Mouse (Mus musculus): ENCODE results near the gene Gm43518. TPM values are rescaled to one million over a fixed set of nuclear protein-coding genes. Genes with fewer than 3 reads are reported as not detected.

Gm43518 gene
- polyA plus RNA-seq, 1 experiment from 2014 or later = 1.6 TPM

DNA sequence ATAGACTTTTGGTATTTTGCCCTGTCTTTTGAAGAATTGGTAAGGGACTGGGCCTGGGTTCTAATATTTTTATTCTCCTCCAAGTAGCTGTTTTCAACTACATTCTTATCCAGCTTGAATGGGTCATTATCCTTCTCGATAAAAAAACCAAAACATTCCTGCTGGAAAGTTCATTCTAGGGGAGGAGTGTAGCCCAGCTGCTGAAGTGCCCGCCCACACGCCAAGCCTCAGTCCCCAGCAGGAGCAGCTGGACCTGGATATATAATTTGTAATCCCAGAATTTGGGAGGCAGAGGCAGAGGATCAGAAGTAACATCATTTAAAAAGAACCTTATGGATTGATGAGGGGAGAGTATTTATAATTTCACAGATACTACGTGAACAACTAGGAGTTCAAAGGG is 19.3 kb downstream of the Gm43518 start:
- Histone ChIP-seq H3K4me3 (ENCODE audit: low read depth, low read length) (no peak overlapping the region), H3K4me1 (replicated peaks; ENCODE audit: control insufficient read depth, insufficient read depth, low read length) (no peaks in the 10 kb centered on the region), H3K27ac (ENCODE audit: low read depth, low read length) (no peak overlapping the region), H3K9me3 (ENCODE audit: control insufficient read depth, low read length) (no peaks in the 10 kb centered on the region), H3K9ac (ENCODE audit: low read length) (no peak overlapping the region), H3K36me3 (ENCODE audit: control insufficient read depth, insufficient read depth, low read length) (no peaks in the 10 kb centered on the region), H3K4me2 (ENCODE audit: low read depth, low read length, severe bottlenecking) (no peak overlapping the region), H3K27me3 (ENCODE audit: control insufficient read depth, insufficient read depth, low read length) (no peaks in the 10 kb centered on the region)
- DNase-seq (ENCODE audit: low spot score) (no peak), ATAC-seq (replicated peaks; ENCODE audit: low FRiP score) (no peak)
- WGBS = 67% methylated on average over 4 of the region's 4 CpGs

DNA sequence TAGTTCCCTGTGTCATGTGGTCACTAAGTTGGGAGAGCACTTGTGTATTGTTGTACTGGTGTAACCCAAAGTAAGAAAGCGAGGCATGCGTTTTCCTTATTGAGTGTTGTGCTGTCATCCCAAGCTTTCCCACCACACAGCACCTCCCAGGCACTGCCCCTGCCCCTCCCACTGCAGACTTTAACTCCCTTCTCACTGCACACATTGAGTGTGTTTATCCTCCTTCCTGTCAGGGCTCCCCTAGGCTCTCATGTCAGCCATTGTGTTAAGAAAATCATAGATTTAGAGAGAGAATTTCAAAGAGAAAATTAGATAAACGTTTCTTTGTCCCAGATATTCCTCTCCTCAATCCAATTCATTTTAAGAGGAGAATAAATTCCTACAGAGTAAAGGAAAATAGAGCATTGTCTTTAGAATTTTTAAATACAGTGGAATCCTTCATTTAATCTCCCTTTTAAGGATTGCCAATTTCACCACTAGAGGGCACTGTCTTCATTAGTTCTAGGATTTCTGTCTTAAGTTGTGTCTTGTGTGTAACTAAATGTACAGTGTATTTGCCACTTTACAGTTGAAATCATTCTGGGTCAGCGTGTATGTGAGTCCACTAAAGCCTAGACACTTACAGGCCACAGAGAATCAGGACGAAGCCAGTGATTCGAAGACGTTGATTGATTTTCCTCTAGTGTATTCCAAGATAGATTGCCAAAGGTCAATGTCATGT is 20.0 kb downstream of the Gm43518 start:
- DNase-seq (ENCODE audit: low spot score) (no peak), ATAC-seq (replicated peaks; ENCODE audit: low FRiP score) (no peak)
- H3K4me2 ChIP-seq (ENCODE audit: low read depth, low read length, severe bottlenecking) = no peak overlapping the region
- no peaks in the 10 kb centered on the region for H3K9me3 ChIP-seq (ENCODE audit: control insufficient read depth, low read length)
- WGBS = 57% methylated on average over 7 of the region's 7 CpGs
- H3K4me1 ChIP-seq (replicated peaks; ENCODE audit: control insufficient read depth, insufficient read depth, low read length) = no peaks in the 10 kb centered on the region
- H3K27ac ChIP-seq (ENCODE audit: low read depth, low read length) = no peak overlapping the region
- H3K36me3 ChIP-seq (ENCODE audit: control insufficient read depth, insufficient read depth, low read length) = no peaks in the 10 kb centered on the region
- no peak overlapping the region for H3K9ac ChIP-seq (ENCODE audit: low read length)
- no peak overlapping the region for H3K4me3 ChIP-seq (ENCODE audit: low read depth, low read length)
- no peaks in the 10 kb centered on the region for H3K27me3 ChIP-seq (ENCODE audit: control insufficient read depth, insufficient read depth, low read length)

DNA sequence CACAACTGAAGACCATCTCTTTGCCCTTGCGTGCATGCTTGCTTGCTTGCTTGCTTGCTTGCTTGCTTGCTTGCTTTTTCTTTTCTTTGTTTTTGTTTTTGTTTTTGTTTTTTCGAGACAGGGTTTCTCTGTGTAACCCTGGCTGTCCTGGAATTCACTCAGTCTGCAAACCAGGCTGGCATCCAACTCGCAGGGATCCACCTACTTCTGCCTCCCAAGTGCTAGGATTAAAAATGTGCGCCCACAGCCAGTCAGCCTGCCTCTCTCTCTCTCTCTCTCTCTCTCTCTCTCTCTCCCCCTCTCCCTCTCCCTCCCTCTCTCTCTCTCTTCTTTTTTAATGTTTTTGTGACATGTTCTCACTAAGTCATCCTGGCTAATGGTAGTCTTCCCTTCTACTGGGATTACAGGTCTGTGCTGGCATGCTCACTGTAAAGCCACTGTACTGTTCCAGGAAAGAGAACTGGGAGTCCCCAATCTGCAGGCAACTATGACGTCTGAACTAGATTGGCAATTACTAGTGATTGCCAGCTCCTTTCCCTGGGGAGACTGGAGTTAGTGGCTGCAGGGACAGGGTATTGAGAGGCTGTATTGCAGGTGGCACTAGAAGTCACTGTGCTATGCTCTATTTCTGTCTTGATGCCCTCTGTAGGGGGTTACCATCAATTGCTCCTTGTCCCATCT is 25.3 kb downstream of the Gm43518 start:
- H3K9me3 ChIP-seq (ENCODE audit: control insufficient read depth, low read length) = no peaks in the 10 kb centered on the region
- H3K27ac ChIP-seq (ENCODE audit: low read depth, low read length) = no peak overlapping the region
- ATAC-seq (replicated peaks; ENCODE audit: low FRiP score) = no peak
- no peak overlapping the region for H3K9ac ChIP-seq (ENCODE audit: low read length)
- H3K4me1 ChIP-seq (replicated peaks; ENCODE audit: control insufficient read depth, insufficient read depth, low read length) = no peaks in the 10 kb centered on the region
- H3K27me3 ChIP-seq (ENCODE audit: control insufficient read depth, insufficient read depth, low read length) = no peaks in the 10 kb centered on the region
- H3K4me3 ChIP-seq (ENCODE audit: low read depth, low read length) = no peak overlapping the region
- H3K4me2 ChIP-seq (ENCODE audit: low read depth, low read length, severe bottlenecking) = no peak overlapping the region
- DNase-seq (ENCODE audit: low spot score) = no peak
- 65% methylated on average over 5 of the region's 5 CpGs for WGBS
- H3K36me3 ChIP-seq (ENCODE audit: control insufficient read depth, insufficient read depth, low read length) = no peaks in the 10 kb centered on the region

DNA sequence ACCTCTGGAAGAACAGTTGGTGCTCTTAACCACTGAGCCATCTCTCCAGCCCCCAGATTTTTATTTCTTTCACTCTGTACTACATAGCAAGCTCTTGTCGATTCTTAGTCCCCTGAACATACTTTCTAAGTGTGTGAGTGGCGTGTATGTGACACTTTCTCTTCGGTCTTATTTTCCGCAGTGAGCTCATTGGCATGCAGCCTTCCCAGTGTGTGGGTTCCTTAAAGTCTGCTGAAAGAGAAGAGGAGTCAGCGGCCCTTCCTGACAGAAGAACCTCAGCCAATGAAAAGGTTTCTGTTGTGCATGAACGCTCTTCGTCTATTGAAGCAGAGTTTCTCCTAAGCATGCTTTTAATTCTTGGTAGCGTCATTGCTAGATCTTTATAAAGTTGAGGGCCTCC is 30.0 kb downstream of the Gm43518 start:
- Histone ChIP-seq H3K36me3 (ENCODE audit: control insufficient read depth, insufficient read depth, low read length) (no peaks in the 10 kb centered on the region), H3K4me1 (replicated peaks; ENCODE audit: control insufficient read depth, insufficient read depth, low read length) (no peaks in the 10 kb centered on the region), H3K27ac (ENCODE audit: low read depth, low read length) (no peak overlapping the region), H3K4me3 (ENCODE audit: low read depth, low read length) (no peak overlapping the region), H3K9ac (ENCODE audit: low read length) (no peak overlapping the region), H3K27me3 (ENCODE audit: control insufficient read depth, insufficient read depth, low read length) (no peaks in the 10 kb centered on the region), H3K9me3 (ENCODE audit: control insufficient read depth, low read length) (no peaks in the 10 kb centered on the region), H3K4me2 (ENCODE audit: low read depth, low read length, severe bottlenecking) (no peak overlapping the region)
- DNase-seq (ENCODE audit: low spot score) = no peak
- no peak for ATAC-seq (replicated peaks; ENCODE audit: low FRiP score)
- 82% methylated on average over 8 of the region's 8 CpGs for WGBS

DNA sequence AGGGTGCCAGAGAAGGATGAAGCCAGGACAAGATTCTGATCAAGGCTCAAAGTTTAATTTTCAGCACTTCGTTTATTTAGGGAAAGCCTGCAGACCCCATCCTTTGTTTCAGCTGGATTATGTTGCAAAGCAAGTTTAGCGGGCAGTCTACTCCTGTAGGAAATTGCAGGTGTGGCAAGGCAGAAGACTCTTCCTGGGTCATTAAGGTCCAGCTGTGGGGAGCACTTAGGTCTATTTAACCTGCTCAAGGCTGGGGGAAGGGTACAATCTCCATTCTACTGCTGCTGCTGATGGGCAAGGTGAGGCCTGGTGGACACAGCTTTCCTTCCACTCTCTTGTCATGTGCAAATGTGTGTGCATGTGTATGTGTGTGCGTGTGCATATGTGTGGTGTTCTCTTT is 31.8 kb downstream of the Gm43518 start:
- ATAC-seq (replicated peaks; ENCODE audit: low FRiP score) (no peak), DNase-seq (ENCODE audit: low spot score) (no peak)
- no peaks in the 10 kb centered on the region for H3K27me3 ChIP-seq (ENCODE audit: control insufficient read depth, insufficient read depth, low read length)
- H3K27ac ChIP-seq (ENCODE audit: low read depth, low read length) = no peak overlapping the region
- H3K36me3 ChIP-seq (ENCODE audit: control insufficient read depth, insufficient read depth, low read length) = no peaks in the 10 kb centered on the region
- no peaks in the 10 kb centered on the region for H3K9me3 ChIP-seq (ENCODE audit: control insufficient read depth, low read length)
- no peak overlapping the region for H3K9ac ChIP-seq (ENCODE audit: low read length)
- no peak overlapping the region for H3K4me3 ChIP-seq (ENCODE audit: low read depth, low read length)
- H3K4me2 ChIP-seq (ENCODE audit: low read depth, low read length, severe bottlenecking) = no peak overlapping the region
- WGBS = 82% methylated on average over 3 of the region's 3 CpGs
- no peaks in the 10 kb centered on the region for H3K4me1 ChIP-seq (replicated peaks; ENCODE audit: control insufficient read depth, insufficient read depth, low read length)

DNA sequence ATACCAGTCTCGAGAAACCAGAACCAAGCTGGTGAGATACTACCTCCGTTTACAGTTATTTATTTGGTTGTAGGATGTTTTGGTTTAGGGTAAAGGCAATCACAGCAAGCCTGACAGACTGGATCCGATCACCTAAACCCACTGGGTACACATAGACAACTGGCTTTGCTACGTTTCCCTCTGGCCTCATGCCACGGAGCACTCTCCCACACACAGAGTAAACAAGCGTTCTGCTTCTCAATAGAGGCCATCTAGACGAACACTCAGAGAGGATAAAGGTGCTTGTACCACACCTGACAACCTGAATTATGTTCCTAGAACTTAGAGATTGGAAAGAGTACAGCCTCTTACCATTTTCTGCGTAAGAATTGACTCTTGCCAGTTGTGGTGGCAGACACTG is 32.9 kb downstream of the Gm43518 start:
- Histone ChIP-seq H3K4me3 (ENCODE audit: low read depth, low read length) (no peak overlapping the region), H3K27ac (ENCODE audit: low read depth, low read length) (no peak overlapping the region), H3K9me3 (ENCODE audit: control insufficient read depth, low read length) (no peaks in the 10 kb centered on the region), H3K9ac (ENCODE audit: low read length) (no peak overlapping the region), H3K36me3 (ENCODE audit: control insufficient read depth, insufficient read depth, low read length) (no peaks in the 10 kb centered on the region), H3K4me2 (ENCODE audit: low read depth, low read length, severe bottlenecking) (no peak overlapping the region), H3K4me1 (replicated peaks; ENCODE audit: control insufficient read depth, insufficient read depth, low read length) (no peaks in the 10 kb centered on the region), H3K27me3 (ENCODE audit: control insufficient read depth, insufficient read depth, low read length) (no peaks in the 10 kb centered on the region)
- 82% methylated on average over 8 of the region's 8 CpGs for WGBS
- DNase-seq (ENCODE audit: low spot score) (no peak), ATAC-seq (replicated peaks; ENCODE audit: low FRiP score) (no peak)

DNA sequence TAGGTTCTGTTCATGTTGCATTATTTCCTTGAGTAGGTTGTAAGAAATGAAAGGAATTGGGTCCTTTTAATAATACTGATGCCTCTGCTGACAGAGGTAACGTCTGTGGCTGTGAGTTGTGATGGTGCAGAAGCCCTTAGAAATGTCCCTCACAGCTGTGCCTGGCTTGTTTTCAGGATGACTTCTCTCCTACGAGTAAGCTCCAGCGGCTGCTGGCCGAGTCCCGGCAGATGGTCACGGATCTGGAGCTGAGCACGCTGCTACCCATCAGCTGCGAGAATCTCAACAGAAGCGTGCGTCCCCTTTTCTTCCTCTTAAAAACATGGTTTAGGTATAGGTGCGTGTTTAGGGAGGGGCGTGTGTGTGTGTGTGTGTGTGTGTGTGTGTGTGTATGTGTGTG is 33.8 kb downstream of the Gm43518 start:
- no peaks in the 10 kb centered on the region for H3K9me3 ChIP-seq (ENCODE audit: control insufficient read depth, low read length)
- no peak overlapping the region for H3K4me3 ChIP-seq (ENCODE audit: low read depth, low read length)
- H3K27me3 ChIP-seq (ENCODE audit: control insufficient read depth, insufficient read depth, low read length) = no peaks in the 10 kb centered on the region
- no peak for ATAC-seq (replicated peaks; ENCODE audit: low FRiP score)
- no peaks in the 10 kb centered on the region for H3K36me3 ChIP-seq (ENCODE audit: control insufficient read depth, insufficient read depth, low read length)
- no peak for DNase-seq (ENCODE audit: low spot score)
- H3K4me2 ChIP-seq (ENCODE audit: low read depth, low read length, severe bottlenecking) = no peak overlapping the region
- no peak overlapping the region for H3K9ac ChIP-seq (ENCODE audit: low read length)
- WGBS = 87% methylated on average over 12 of the region's 12 CpGs
- no peak overlapping the region for H3K27ac ChIP-seq (ENCODE audit: low read depth, low read length)
- H3K4me1 ChIP-seq (replicated peaks; ENCODE audit: control insufficient read depth, insufficient read depth, low read length) = no peaks in the 10 kb centered on the region

DNA sequence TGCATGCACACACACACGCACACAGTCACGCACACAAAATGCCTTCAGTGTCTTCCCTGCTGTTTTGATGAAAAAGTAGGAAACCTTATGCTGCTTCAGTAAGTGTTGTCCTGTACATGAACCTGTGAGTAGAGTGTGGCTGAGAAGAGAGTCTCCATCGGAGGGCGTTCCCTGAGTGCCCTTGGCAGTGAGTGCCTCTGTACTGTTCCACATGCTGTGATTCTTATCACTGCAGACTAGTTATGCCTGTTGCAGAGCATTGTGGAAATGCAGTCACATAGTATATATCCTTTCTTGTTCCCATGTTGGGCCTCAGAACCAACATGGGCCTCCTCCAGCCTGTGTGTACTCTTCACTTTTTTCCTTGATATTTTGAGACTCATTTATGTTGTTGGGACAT is 37.0 kb downstream of the Gm43518 start:
- WGBS = 97% methylated on average over 4 of the region's 4 CpGs
- no peaks in the 10 kb centered on the region for H3K9me3 ChIP-seq (ENCODE audit: control insufficient read depth, low read length)

DNA sequence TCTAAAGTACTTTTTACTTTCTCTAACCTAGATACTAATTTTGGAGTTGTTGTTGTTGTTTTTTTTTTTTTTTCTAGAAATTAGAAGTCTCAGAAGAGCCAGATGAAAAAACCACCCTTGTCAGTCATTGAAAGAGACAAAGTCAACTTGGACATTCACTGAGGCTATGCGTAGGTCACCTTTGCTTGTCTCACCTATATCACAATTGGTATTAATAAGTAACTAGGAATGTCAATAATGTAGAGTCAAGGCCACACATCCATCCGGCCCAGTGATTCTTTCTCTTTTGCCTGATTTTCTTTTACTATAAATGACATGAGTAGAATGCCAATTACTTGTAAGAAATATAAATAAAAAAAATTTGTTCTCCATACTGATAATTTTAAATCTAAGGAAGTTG is 39.5 kb downstream of the Gm43518 start:
- no peaks in the 10 kb centered on the region for H3K9me3 ChIP-seq (ENCODE audit: control insufficient read depth, low read length)
- H3K36me3 ChIP-seq (ENCODE audit: control insufficient read depth, insufficient read depth, low read length) = no peaks in the 10 kb centered on the region
- 98% methylated on average over 2 of the region's 2 CpGs for WGBS

More for the DNA sequence above, 37.0 kb downstream of the Gm43518 start:
- Histone ChIP-seq H3K27me3 (ENCODE audit: control insufficient read depth, insufficient read depth, low read length) (no peaks in the 10 kb centered on the region), H3K4me3 (ENCODE audit: low read depth, low read length) (no peak overlapping the region), H3K4me1 (replicated peaks; ENCODE audit: control insufficient read depth, insufficient read depth, low read length) (no peaks in the 10 kb centered on the region), H3K27ac (ENCODE audit: low read depth, low read length) (no peak overlapping the region), H3K4me2 (ENCODE audit: low read depth, low read length, severe bottlenecking) (no peak overlapping the region), H3K9ac (ENCODE audit: low read length) (no peak overlapping the region), H3K36me3 (ENCODE audit: control insufficient read depth, insufficient read depth, low read length) (no peaks in the 10 kb centered on the region)
- DNase-seq (ENCODE audit: low spot score) (no peak), ATAC-seq (replicated peaks; ENCODE audit: low FRiP score) (no peak)

More for the DNA sequence above, 39.5 kb downstream of the Gm43518 start:
- DNase-seq (ENCODE audit: low spot score) = no peak
- no peaks in the 10 kb centered on the region for H3K4me1 ChIP-seq (replicated peaks; ENCODE audit: control insufficient read depth, insufficient read depth, low read length)
- no peak overlapping the region for H3K9ac ChIP-seq (ENCODE audit: low read length)
- no peak for ATAC-seq (replicated peaks; ENCODE audit: low FRiP score)
- no peak overlapping the region for H3K4me3 ChIP-seq (ENCODE audit: low read depth, low read length)
- no peak overlapping the region for H3K27ac ChIP-seq (ENCODE audit: low read depth, low read length)
- H3K27me3 ChIP-seq (ENCODE audit: control insufficient read depth, insufficient read depth, low read length) = no peaks in the 10 kb centered on the region
- no peak overlapping the region for H3K4me2 ChIP-seq (ENCODE audit: low read depth, low read length, severe bottlenecking)
